Mouse (Mus musculus): ENCODE data around the gene E2f6.
A peak's percentile ranks its signal among the peaks of the same experiment; 100 is the strongest.

E2f6 gene

GRCm38 (mm10) chr12:16800959-16801315 lies 9.8 kb upstream of the E2f6 start:
- no peak for DNase-seq

GRCm38 (mm10) chr12:16803237-16803955 lies 7.4 kb upstream of the E2f6 start:
- DNase-seq: no peak

- DNase-seq: no peak
These were observed 6.8 kb upstream of the E2f6 start for GRCm38 (mm10) chr12:16803956-16804430.

GRCm38 (mm10) chr12:16805511-16805910 lies 5.3 kb upstream of the E2f6 start:
- DNase-seq: peak; percentile 89

- peak; percentile 49 for DNase-seq
These were observed 2.7 kb upstream of the E2f6 start for GRCm38 (mm10) chr12:16808045-16808444.

- DNase-seq: no peak
These were observed 714 bp downstream of the E2f6 start for GRCm38 (mm10) chr12:16811477-16811876.

- DNase-seq: no peak
These were observed 6.4 kb downstream of the E2f6 start for GRCm38 (mm10) chr12:16817147-16817546.

GRCm38 (mm10) chr12:16818513-16818912 lies 7.8 kb downstream of the E2f6 start:
- DNase-seq: no peak

- DNase-seq: no peak
These were observed 10.0 kb downstream of the E2f6 start for GRCm38 (mm10) chr12:16820761-16821160.

GRCm38 (mm10) chr12:16822181-16822734 lies 11.5 kb downstream of the E2f6 start:
- no peak for DNase-seq

GRCm38 (mm10) chr12:16823701-16824100 lies 12.9 kb downstream of the E2f6 start:
- DNase-seq: no peak

- peak; percentile 70 for DNase-seq
These were observed 17.7 kb downstream of the E2f6 start for GRCm38 (mm10) chr12:16828505-16828904.

- peak; percentile 27 for DNase-seq
These were observed 19.0 kb downstream of the E2f6 start for GRCm38 (mm10) chr12:16829785-16830184.

GRCm38 (mm10) chr12:16831071-16831470 lies 20.3 kb downstream of the E2f6 start:
- no peak for DNase-seq

GRCm38 (mm10) chr12:16834701-16835100 lies 23.9 kb downstream of the E2f6 start:
- no peak for DNase-seq

- peak; percentile 61 for DNase-seq
These were observed 25.4 kb downstream of the E2f6 start for GRCm38 (mm10) chr12:16836188-16836587.

GRCm38 (mm10) chr12:16837766-16838165 lies 27.0 kb downstream of the E2f6 start:
- DNase-seq: no peak

- peak; percentile 34 for DNase-seq
These were observed 30.3 kb downstream of the E2f6 start for GRCm38 (mm10) chr12:16840842-16841782.

- peak; percentile 34 for DNase-seq
These were observed 34.1 kb downstream of the E2f6 start for GRCm38 (mm10) chr12:16844623-16845592.

GRCm38 (mm10) chr12:16847204-16847792 lies 36.5 kb downstream of the E2f6 start:
- DNase-seq: no peak

GRCm38 (mm10) chr12:16848501-16848900 lies 37.7 kb downstream of the E2f6 start:
- no peak for DNase-seq

GRCm38 (mm10) chr12:16849821-16850220 lies 39.1 kb downstream of the E2f6 start:
- DNase-seq: no peak
